Mouse (Mus musculus): ENCODE measurements around the gene Cntnap1. TPM values are rescaled to one million over a fixed set of nuclear protein-coding genes. Genes with fewer than 3 reads are reported as not detected.

Gene Cntnap1
- total RNA-seq, 2 experiments from 2014 or later = 1.7 to 2.4 TPM

- intact Hi-C loops (cut with DNase I) = no loop called here
- DNase-seq (ENCODE audit: low spot score) = no peak
These were observed 10.8 kb downstream of the Cntnap1 start for GRCm38 (mm10) chr11:101180846-101181740.

GRCm38 (mm10) chr11:101181961-101182360, 11.6 kb downstream of the Cntnap1 start:
- intact Hi-C loops (cut with DNase I) = no loop called here
- no peak for DNase-seq (ENCODE audit: low spot score)

GRCm38 (mm10) chr11:101182771-101183517, 12.6 kb downstream of the Cntnap1 start:
- intact Hi-C loops (cut with DNase I) = no loop called here
- DNase-seq (ENCODE audit: low spot score) = no peak

- DNase-seq (ENCODE audit: low spot score) = no peak
- intact Hi-C loops (cut with DNase I) = no loop called here
These were observed 14.7 kb downstream of the Cntnap1 start for GRCm38 (mm10) chr11:101184984-101185383.

GRCm38 (mm10) chr11:101185441-101185840, 15.1 kb downstream of the Cntnap1 start:
- intact Hi-C loops (cut with DNase I) = no loop called here
- DNase-seq (ENCODE audit: low spot score) = no peak

GRCm38 (mm10) chr11:101186526-101187247, 16.4 kb downstream of the Cntnap1 start:
- intact Hi-C loops (cut with DNase I) = no loop called here
- DNase-seq (ENCODE audit: low spot score) = no peak

- intact Hi-C loops (cut with DNase I) = no loop called here
- DNase-seq (ENCODE audit: low spot score) = no peak
These were observed 17.2 kb downstream of the Cntnap1 start for GRCm38 (mm10) chr11:101187541-101187940.

- no peak for DNase-seq (ENCODE audit: low spot score)
- intact Hi-C loops (cut with DNase I) = no loop called here
These were observed 18.0 kb downstream of the Cntnap1 start for GRCm38 (mm10) chr11:101188166-101188805.

GRCm38 (mm10) chr11:101189495-101190180, 19.3 kb downstream of the Cntnap1 start:
- intact Hi-C loops (cut with DNase I) = no loop called here
- DNase-seq (ENCODE audit: low spot score) = peak; percentile 74

- DNase-seq (ENCODE audit: low spot score) = no peak
- intact Hi-C loops (cut with DNase I) = no loop called here
These were observed 20.0 kb downstream of the Cntnap1 start for GRCm38 (mm10) chr11:101190181-101190912.

- intact Hi-C loops (cut with DNase I) = no loop called here
- DNase-seq (ENCODE audit: low spot score) = no peak
These were observed 20.9 kb downstream of the Cntnap1 start for GRCm38 (mm10) chr11:101190913-101191907.

GRCm38 (mm10) chr11:101191919-101192470, 21.7 kb downstream of the Cntnap1 start:
- DNase-seq (ENCODE audit: low spot score) = no peak
- intact Hi-C loops (cut with DNase I) = no loop called here

GRCm38 (mm10) chr11:101192646-101193045, 22.3 kb downstream of the Cntnap1 start:
- intact Hi-C loops (cut with DNase I) = no loop called here
- DNase-seq (ENCODE audit: low spot score) = no peak

- DNase-seq (ENCODE audit: low spot score) = no peak
- intact Hi-C loops (cut with DNase I) = no loop called here
These were observed 22.8 kb downstream of the Cntnap1 start for GRCm38 (mm10) chr11:101193076-101193475.

- intact Hi-C loops (cut with DNase I) = no loop called here
- DNase-seq (ENCODE audit: low spot score) = no peak
These were observed 23.8 kb downstream of the Cntnap1 start for GRCm38 (mm10) chr11:101194137-101194536.

- DNase-seq (ENCODE audit: low spot score) = no peak
- intact Hi-C loops (cut with DNase I) = no loop called here
These were observed 24.3 kb downstream of the Cntnap1 start for GRCm38 (mm10) chr11:101194643-101195042.

GRCm38 (mm10) chr11:101195101-101195500, 24.8 kb downstream of the Cntnap1 start:
- intact Hi-C loops (cut with DNase I) = no loop called here
- DNase-seq (ENCODE audit: low spot score) = no peak

Measured in heart, postnatal 25 days (tissue).